Mouse (Mus musculus) midbrain, embryonic 10.5 days (tissue): ENCODE measurements around the gene Limk2. TPM values are rescaled to one million over a fixed set of nuclear protein-coding genes. Genes with fewer than 3 reads are reported as not detected.

ENCODE experiments used
- DNase-seq: peaks from one replicate; pipeline ENCODE4 v3.0.0-alpha.2; 2017; ENCODE audit warnings: low spot score
- H3K27ac ChIP-seq: fragments of 300-500 bp; sonication (generic); replicated peaks from 2 replicates; pipeline ENCODE4 v1.5.1; 2016; ENCODE audit warnings: mild to moderate bottlenecking
- H3K27me3 ChIP-seq: fragments of 300-500 bp; sonication (generic); 2 replicates; pipeline ENCODE4 v1.6.1; 2016; ENCODE audit warnings: low read depth, mild to moderate bottlenecking; ENCODE audit not compliant: poor library complexity, severe bottlenecking
- H3K36me3 ChIP-seq: fragments of 300-500 bp; sonication (generic); 2 replicates; pipeline ENCODE4 v1.6.1; 2016; ENCODE audit warnings: mild to moderate bottlenecking, moderate library complexity
- H3K4me1 ChIP-seq: fragments of 300-500 bp; sonication (generic); 2 replicates; pipeline ENCODE4 v1.6.1; 2016
- H3K4me3 ChIP-seq: fragments of 300-500 bp; sonication (generic); 2 replicates; pipeline ENCODE4 v1.5.1; 2016; ENCODE audit warnings: mild to moderate bottlenecking, moderate library complexity
- H3K9me3 ChIP-seq: fragments of 300-500 bp; sonication (generic); replicated peaks from 2 replicates; pipeline ENCODE4 v1.6.1; 2016; ENCODE audit warnings: mild to moderate bottlenecking
- WGBS: fragments of 180-500 bp; shearing (Covaris S2); methylation state at CpG from one replicate; pipeline ENCODE4 v1.1.7; 2016; 5-methylcytosine and 5-hydroxymethylcytosine counted together
- polyA plus RNA-seq: library from polyadenylated mRNA; unstranded; fragments of >200 nt; fragmentation: Nextera tagmentation; extraction: Ambion mirVana; gene quantifications from 2 replicates; pipeline ENCODE4 v1.2.1, GENCODE M21; 2016

The Limk2 gene
- polyA plus RNA-seq, 1 experiment from 2014 or later: 50.7 TPM

DNA sequence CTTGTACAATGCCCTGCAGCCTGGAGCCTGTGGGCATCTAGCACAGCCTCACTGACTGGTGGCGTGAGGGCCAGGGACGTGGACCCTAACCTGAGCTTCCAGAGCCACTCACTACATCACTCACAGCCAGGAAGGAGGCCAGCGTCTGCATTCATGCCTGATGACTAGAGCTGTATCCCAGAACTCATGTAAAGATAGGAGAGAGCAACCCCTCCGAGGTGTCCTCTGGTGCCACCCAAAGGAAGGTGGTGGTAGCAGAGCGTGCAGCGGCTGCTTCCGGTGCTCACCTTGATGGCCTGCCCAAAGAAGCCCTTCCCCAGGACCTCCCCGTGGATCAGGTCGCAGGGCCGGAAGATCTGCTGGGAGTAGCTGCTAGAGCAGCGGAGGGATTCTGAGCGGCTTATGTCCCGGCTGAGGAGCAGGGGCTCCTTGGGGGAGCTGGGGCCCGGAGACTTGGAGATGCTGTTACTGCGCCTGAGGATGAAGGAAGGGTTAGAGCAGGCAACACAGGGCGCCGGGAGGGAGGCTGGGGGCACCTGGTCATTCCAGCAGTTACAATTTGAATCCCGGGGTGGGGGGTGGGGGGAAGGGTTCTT, 55.9 kb downstream of the Limk2 start:
- Histone ChIP-seq H3K27ac (no peak overlapping the region), H3K9me3 (no peaks in the 10 kb centered on the region), H3K4me1 (peaks cover 13% of the 10 kb centered on the region), H3K36me3 (peaks cover 88% of the 10 kb centered on the region), H3K4me3 (no peak overlapping the region), H3K27me3 (no peaks in the 10 kb centered on the region)
- no peak for DNase-seq
- 46% methylated on average over 18 of the region's 18 CpGs for WGBS

DNA sequence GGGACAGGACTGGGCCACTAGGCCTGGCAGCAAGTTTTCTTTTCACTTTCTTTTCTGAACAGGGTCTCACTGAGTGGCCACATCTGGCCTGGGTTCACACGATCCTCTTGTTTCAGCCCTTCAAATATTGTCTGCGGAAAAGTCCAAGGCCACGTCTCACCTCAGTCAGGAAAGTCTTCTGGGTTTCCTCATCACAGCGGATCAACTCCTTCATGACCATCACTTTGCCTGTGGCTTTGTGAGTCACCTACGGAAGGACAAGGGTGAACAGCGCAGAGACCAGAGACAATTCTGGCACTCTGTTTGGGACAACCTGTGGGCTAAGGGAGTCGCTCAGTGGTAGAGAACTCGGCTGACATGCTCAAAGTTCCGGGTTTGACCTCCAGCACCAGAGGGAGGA, 56.9 kb downstream of the Limk2 start:
- Histone ChIP-seq H3K36me3 (peaks cover 87% of the 10 kb centered on the region), H3K27ac (no peak overlapping the region), H3K27me3 (no peaks in the 10 kb centered on the region), H3K9me3 (no peaks in the 10 kb centered on the region), H3K4me1 (peaks cover 22% of the 10 kb centered on the region), H3K4me3 (no peak overlapping the region)
- DNase-seq: no peak
- 93% methylated on average over 9 of the region's 9 CpGs for WGBS

DNA sequence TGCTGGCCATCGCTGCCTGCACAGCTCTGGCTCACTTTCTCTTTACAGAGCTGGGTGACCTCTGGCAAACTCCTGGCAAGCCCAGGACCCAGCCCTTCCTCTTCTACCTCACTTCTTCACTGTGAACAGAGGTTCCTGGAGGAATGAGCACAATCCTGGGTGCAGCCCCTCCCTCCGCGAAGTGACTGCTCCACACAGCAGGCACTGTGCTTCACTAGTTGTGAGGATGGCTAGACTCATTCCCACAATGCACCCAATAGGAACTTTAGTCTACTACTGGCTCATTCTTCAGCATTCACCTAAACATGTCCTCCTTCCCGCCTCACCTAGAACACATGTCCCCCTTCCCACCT, 59.7 kb downstream of the Limk2 start:
- Histone ChIP-seq H3K4me1 (peaks cover 23% of the 10 kb centered on the region), H3K36me3 (peaks cover 91% of the 10 kb centered on the region), H3K27me3 (no peaks in the 10 kb centered on the region), H3K9me3 (no peaks in the 10 kb centered on the region), H3K27ac (peak overlapping the region; percentile 80; the same call in 1 of the 2 replicates), H3K4me3 (no peak overlapping the region)
- DNase-seq: no peak
- WGBS: 86% methylated on average over 4 of the region's 4 CpGs

DNA sequence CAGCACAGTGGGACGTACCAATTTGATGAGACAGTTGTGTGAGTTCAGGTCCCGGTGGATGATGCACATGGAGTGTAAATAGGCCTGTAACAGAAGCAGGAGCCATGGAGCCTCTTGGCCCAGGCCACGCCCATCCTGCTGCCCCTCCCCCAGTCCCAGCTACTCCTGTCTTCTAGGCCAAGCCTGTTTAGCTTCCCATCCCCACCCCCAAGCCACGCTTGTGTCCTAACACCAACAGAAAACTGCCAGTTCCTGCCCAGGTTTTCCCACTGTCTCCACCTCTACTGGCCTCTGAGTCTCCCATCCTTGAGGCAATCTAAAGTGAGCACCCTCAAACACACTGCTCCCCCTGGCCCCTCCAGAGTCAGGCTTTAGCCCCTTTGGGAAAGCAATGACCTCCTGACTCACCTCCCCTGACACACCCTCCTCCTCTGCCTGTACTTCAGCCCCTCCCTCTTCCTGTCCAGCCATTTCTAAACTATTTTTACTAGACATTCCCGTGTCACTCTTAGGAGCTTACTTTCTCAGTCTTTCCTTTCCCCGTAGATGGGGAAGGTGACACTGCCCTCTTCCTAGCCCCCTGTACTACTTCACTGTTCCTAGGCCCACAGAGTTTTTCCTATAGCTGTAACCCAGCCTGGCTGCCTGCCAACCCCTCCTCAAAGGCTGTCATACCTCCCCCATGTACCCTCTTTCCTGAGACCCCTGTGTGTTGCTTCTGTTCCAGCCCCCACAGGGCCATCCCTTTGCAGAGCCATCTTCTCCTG, 60.2 kb downstream of the Limk2 start:
- Histone ChIP-seq H3K36me3 (peaks cover 91% of the 10 kb centered on the region), H3K4me3 (no peak overlapping the region), H3K27ac (peak overlapping the region; percentile 80), H3K4me1 (peaks cover 23% of the 10 kb centered on the region), H3K27me3 (no peaks in the 10 kb centered on the region), H3K9me3 (no peaks in the 10 kb centered on the region)
- WGBS: 40% methylated on average over 6 of the region's 6 CpGs
- DNase-seq: peak; percentile 43

DNA sequence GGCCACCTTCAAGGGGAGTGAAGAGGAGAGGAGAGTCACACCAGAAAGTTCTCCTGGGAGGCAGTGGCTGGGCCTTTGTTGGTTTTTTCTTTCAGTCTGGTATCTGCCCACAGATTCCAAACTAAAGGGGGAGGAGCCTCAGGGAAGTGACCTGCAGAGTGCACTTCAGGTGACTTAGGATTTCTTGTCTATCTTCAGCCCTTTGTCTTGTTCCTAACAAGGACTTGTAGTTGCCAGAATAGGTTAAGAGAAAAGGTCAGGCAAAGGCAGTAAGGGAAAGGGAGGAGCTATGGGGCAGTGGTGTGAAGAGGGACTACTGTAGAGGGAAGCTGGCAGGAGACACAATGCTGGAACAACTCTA, 61.2 kb downstream of the Limk2 start:
- H3K27me3 ChIP-seq: no peaks in the 10 kb centered on the region
- no peak overlapping the region for H3K4me3 ChIP-seq
- H3K9me3 ChIP-seq: no peaks in the 10 kb centered on the region
- no peak for DNase-seq
- peaks cover 88% of the 10 kb centered on the region for H3K36me3 ChIP-seq
- H3K4me1 ChIP-seq: peaks cover 23% of the 10 kb centered on the region
- peak overlapping the region; percentile 80 for H3K27ac ChIP-seq

DNA sequence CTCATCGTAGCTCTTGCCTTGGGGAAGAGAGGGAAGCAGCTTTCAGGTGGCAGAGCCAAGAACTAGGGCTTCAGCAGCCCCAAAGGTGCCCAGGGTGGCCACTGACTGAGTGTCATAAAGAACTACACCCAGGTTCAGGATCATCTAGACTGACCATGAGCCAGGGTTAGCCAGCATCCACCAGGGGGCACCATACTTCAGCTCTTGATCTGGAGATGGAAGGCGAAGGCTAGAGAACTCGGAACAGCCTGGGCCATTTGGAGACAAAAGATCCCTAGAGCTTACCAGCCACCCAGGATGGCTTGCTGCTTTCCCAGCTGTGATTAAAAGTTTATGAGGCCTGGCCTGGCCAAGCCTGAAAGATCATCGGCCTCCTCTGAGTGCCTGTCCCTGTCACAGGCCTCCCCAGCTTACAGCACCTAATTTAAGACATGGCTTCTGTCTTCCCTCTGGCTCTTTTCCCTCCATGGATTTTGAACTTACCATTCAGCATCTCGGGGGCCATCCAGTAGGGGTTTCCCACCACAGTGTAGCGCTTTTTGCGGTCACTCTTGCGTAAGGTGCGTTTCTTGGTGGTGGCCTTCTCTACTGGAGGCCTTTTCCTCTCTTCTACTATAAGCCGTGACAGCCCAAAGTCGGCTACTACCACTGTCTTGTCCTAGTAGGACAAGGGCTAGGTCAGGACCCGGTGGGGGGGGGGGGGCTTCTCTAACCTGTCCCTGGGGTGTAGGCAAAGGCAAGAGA, 61.7 kb downstream of the Limk2 start:
- Histone ChIP-seq H3K9me3 (no peaks in the 10 kb centered on the region), H3K36me3 (peaks cover 86% of the 10 kb centered on the region), H3K27me3 (no peaks in the 10 kb centered on the region), H3K27ac (peak overlapping the region; percentile 80), H3K4me3 (no peak overlapping the region), H3K4me1 (peaks cover 23% of the 10 kb centered on the region)
- peak; percentile 86 for DNase-seq
- 63% methylated on average over 12 of the region's 12 CpGs for WGBS

DNA sequence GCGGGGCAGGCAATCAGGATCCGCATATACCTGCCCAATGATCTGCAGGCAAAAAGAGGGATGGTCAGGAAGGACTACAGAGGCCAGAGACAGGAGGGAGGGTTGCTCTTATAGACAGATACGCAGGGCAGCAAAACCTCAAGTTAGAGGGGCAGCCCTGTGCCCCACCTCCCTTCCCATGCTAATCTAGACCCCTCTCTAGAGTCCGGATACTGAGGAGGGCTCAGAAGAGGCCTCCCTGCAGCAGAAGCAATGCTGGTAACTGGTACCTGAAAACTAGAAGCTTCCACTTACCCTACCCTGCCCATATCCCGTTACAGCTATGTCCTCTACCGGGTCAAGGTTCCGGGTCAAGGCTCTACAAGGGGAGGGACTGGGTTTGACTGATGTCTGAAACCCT, 62.6 kb downstream of the Limk2 start:
- no peak overlapping the region for H3K4me3 ChIP-seq
- H3K27ac ChIP-seq: no peak overlapping the region
- peaks cover 23% of the 10 kb centered on the region for H3K4me1 ChIP-seq
- H3K27me3 ChIP-seq: no peaks in the 10 kb centered on the region
- no peaks in the 10 kb centered on the region for H3K9me3 ChIP-seq
- no peak for DNase-seq
- WGBS: 91% methylated on average over 7 of the region's 7 CpGs
- peaks cover 81% of the 10 kb centered on the region for H3K36me3 ChIP-seq

DNA sequence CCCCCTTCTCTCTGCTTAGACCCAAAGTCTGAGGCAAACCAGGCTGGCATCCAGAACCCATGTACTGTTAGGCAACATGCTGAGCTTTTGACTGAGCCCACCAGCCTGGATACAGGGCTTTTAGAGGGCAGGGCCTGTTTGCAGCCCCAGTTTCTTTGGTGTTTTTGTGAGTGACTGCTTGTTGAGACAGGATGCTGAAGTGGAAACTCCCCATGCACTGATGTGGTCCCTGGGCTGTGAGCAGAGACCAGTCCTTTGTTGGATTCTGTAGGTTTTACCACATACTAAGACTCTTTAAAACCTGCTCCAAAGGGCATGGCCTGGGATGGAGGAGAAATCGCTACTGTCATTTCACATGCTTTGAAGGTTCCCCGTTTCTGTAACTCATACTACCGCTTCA, 64.1 kb downstream of the Limk2 start:
- no peaks in the 10 kb centered on the region for H3K9me3 ChIP-seq
- no peak overlapping the region for H3K27ac ChIP-seq
- H3K4me1 ChIP-seq: peaks cover 23% of the 10 kb centered on the region
- H3K27me3 ChIP-seq: no peaks in the 10 kb centered on the region
- WGBS: 87% methylated on average over 3 of the region's 3 CpGs
- no peak for DNase-seq
- H3K4me3 ChIP-seq: no peak overlapping the region
- peaks cover 68% of the 10 kb centered on the region for H3K36me3 ChIP-seq

DNA sequence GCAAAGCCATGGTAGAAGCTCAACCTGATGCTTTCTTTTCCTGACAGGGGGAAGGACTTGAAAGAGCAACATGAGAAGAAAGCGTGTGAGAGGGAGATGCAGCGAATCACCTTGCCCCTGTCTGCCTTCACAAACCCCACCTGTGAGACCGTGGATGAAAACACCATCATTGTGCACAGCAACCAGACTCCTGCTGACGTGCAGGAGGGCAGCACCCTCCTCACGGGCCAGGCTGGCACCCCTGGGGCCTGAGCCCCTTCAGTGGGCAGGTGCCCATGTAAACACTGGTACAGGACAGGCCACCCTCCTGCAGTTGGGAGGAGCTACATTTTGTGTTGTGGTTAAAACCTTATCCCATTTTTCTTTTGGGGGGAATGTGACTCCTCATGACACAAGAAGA, 67.5 kb downstream of the Limk2 start:
- H3K4me1 ChIP-seq: peaks cover 18% of the 10 kb centered on the region
- no peaks in the 10 kb centered on the region for H3K27me3 ChIP-seq
- H3K9me3 ChIP-seq: no peaks in the 10 kb centered on the region
- no peak for DNase-seq
- H3K36me3 ChIP-seq: peaks cover 40% of the 10 kb centered on the region
- 78% methylated on average over 5 of the region's 5 CpGs for whole genome bisulfite sequencing
- no peak overlapping the region for H3K27ac ChIP-seq
- H3K4me3 ChIP-seq: no peak overlapping the region

DNA sequence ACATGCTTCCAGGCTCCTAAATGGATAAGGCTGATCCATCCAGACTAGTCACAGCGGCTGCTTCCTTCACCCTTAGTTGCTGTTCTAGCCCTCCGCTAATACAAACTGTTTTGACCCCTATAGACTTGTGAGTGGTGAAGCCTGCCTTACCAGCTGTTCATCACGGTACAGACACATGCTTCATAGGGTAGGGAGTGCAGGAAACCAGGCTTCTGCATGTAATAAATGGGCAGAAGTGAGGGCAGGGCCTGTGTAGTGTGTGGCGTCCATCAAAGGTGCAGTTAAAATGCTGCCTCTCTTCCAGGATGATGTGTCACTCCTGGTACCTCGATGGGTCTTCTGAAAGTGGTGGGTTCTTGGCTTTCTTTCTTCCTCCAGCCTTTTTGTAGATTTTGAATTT, 71.0 kb downstream of the Limk2 start:
- DNase-seq: no peak

DNA sequence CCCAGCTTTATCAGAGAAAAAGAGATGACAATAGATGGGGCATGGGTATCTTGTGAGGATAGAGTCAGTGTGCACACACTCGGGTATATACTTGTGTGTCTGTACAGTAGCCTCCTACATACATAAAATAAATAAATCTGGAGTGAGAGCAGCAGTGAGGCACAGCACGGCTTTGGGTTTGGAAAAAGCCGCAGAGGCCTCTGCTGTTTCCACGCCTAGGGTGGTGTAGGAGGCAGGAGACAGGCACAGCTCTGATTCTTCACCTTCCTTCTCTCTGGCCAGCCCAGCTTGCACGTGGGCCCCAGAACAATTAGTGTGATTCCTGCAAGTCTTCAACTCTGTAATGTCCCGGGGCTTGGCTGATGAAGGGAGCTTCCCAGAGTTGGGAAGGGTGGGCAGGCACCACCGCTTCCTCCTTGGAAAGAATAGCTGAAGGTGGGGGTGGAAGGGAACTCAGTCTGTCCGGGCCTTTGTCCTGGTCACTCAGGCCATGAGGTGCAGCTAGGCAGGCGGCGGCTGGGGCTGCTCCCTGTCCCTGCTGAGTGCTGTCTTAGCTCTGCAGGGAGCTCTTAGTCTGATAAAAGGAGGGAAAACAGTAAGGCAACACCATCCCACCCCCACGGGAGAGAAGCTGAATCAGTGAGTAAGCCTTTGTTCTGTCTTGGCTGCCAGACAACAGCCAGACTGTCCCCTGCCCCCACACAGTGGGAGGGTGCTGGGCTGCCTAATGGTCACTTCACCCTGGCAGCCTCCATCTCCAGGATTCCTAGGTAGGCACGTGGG, 71.6 kb downstream of the Limk2 start:
- H3K27me3 ChIP-seq: peaks cover 11% of the 10 kb centered on the region; the same call in 1 of the 2 replicates
- H3K27ac ChIP-seq: peak overlapping the region; percentile 89
- H3K9me3 ChIP-seq: no peaks in the 10 kb centered on the region
- peak; percentile 62 for DNase-seq
- H3K4me1 ChIP-seq: peaks cover 30% of the 10 kb centered on the region
- WGBS: 8% methylated on average over 12 of the region's 12 CpGs
- peak overlapping the region; percentile 17; the same call in 1 of the 2 replicates for H3K4me3 ChIP-seq
- H3K36me3 ChIP-seq: peaks cover 5% of the 10 kb centered on the region; the same call in 1 of the 2 replicates

More for the DNA sequence above, 71.0 kb downstream of the Limk2 start:
- peaks cover 8% of the 10 kb centered on the region for H3K36me3 ChIP-seq
- WGBS: 52% methylated on average over 5 of the region's 5 CpGs
- H3K4me1 ChIP-seq: peaks cover 25% of the 10 kb centered on the region
- H3K27me3 ChIP-seq: peaks cover 7% of the 10 kb centered on the region; the same call in 1 of the 2 replicates
- peak overlapping the region; percentile 89 for H3K27ac ChIP-seq
- H3K9me3 ChIP-seq: no peaks in the 10 kb centered on the region
- H3K4me3 ChIP-seq: no peak overlapping the region

DNA sequence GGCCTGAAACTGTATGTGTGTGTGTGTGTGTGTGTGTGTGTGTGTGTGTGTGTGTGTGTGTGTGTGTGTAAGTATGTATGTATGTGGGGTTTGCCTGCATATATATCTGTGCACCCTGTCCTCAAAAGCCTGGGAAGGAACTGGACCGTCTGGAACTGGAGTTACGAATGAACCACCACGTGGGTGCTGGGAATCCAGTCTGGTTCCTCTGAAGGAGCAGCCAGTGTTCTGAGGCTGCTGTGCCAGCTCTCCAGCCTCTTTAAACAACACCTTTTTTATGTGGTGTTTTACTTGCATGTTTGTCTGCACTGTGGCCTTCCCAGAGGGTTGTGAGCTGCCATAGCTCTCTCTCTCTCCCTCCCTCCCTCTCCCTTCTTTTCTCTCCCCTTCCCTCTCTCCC, 72.4 kb downstream of the Limk2 start:
- 70% methylated on average over 3 of the region's 3 CpGs for WGBS
- H3K27me3 ChIP-seq: peaks cover 11% of the 10 kb centered on the region; the same call in 1 of the 2 replicates
- H3K27ac ChIP-seq: peak overlapping the region; percentile 89

More for the DNA sequence above, 72.4 kb downstream of the Limk2 start:
- DNase-seq: no peak
- Histone ChIP-seq H3K36me3 (0 out of 2 replicates have a peak, but pooled peaks cover 2% of the 10 kb centered on the region), H3K9me3 (no peaks in the 10 kb centered on the region), H3K4me1 (peaks cover 38% of the 10 kb centered on the region), H3K4me3 (no peak overlapping the region)
